Mouse (Mus musculus) adrenal gland, adult (tissue): Measurements from ENCODE around the gene Gabrr1.
A peak's percentile ranks its signal among the peaks of the same experiment; 100 is the strongest.

Source experiments
- DNase-seq, 2 experiments: peaks; one replicate each; pipeline ENCODE4 v3.0.0; 2022 to 2023; ENCODE audit warnings: low spot score in 1 of 2; ENCODE audit not compliant: inconsistent age in 2 of 2

Gene Gabrr1

DNA sequence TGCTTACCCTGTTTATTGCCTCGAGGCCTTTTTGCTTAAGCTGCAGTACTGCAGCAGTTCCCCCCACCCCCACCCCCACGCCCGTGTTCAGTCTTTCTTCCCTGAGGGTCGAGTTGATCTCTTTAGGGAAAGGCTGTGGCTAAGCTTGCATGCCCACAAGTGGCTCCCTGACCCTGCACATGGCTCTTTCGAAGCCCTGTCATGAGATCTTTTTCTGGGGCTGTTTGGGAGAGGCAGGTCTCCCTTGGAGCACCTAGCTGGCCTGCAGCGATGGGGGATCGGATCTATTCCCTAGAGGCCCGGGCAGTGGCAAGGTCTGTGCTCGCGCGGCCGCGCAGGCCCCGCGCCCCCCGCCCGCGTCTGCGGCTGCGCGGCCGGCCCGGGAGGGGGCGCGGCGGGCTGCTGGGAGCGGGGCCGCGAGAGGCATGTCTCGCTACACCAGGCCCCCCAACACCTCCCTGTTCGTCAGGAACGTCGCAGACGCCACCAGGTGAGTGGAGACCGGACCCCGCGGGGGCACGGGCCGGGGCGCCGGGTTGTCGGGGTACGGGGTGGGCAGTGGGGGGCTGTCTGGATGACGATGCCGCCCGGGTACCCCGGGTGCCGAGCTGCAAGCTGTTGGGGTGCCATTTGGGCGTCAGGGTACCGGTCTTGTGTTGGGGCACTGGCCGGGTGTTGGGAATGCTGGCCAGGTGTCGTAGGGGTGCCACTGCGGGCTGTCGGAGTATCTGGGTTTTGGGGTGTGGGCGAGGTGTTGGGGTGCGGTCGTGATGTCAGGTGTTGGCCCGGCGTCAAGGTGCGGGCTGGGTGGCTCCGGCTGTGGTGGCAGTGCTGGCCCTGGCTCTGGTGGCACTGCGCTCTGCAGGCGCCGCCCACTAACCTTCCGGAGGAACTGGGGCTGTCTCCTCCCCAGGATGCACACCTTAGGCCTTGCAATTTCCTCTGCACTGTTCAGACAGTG lies 76.8 kb downstream of the Gabrr1 start, which contains the start of gene Srsf12:
Gene Srsf12, plus strand, starts transcription at position 111 of the 961 bp plus-strand sequence.
- DNase-seq: peak; percentile 22 to 53
